1 mouse cellular context compared by ENCODE assay signal in genomic region chr11:98768127-98769006, GRCm38 (mm10).
A peak's percentile ranks its signal among the peaks of the same experiment; 100 is the strongest.
TF ChIP-seq lines count a peak whose summit lies in the region.

No protein-coding gene starts in this region.

TF ChIP-seq in MEL, 35 proteins besides CTCF, POLR2A, EP300 and RAD21:
- no peak for TF ChIP-seq POLR2AphosphoS5 (IDR thresholded peaks at IDR 0.05; ENCODE audit: borderline replicate concordance, low read depth, low read length)
- TF ChIP-seq E2F4 (IDR thresholded peaks at IDR 0.05; ENCODE audit: borderline replicate concordance, low read depth, low read length) = no peak
- TF ChIP-seq GABPA (IDR thresholded peaks at IDR 0.05; ENCODE audit: low read depth, low read length) = no peak
- no peak for TF ChIP-seq ZNF384 (IDR thresholded peaks at IDR 0.05; ENCODE audit: low read depth, low read length)
- peak; percentile 36; the same call in 1 of the 2 replicates for TF ChIP-seq TCF12 (IDR thresholded peaks at IDR 0.05; ENCODE audit: low read depth, low read length)
- TF ChIP-seq RCOR1 (IDR thresholded peaks at IDR 0.05; ENCODE audit: low read depth, low read length) = 0 out of 2 replicates have a peak, but pooled peaks have one; percentile 46
- peak; percentile 38; the same call in 1 of the 2 replicates for TF ChIP-seq BHLHE40 (IDR thresholded peaks at IDR 0.05; ENCODE audit: borderline replicate concordance, low read depth, low read length)
- TF ChIP-seq GATA1 (IDR thresholded peaks at IDR 0.05; ENCODE audit: low read depth, low read length) = peak; percentile 71
- no peak for TF ChIP-seq POLR2AphosphoS2 (IDR thresholded peaks at IDR 0.05; ENCODE audit: low read length)
- TF ChIP-seq MYC (IDR thresholded peaks at IDR 0.05; ENCODE audit: low read depth, low read length) = no peak
- TF ChIP-seq MAZ (IDR thresholded peaks at IDR 0.05; ENCODE audit: low read depth, low read length) = 0 out of 2 replicates have a peak, but pooled peaks have one; percentile 34
- no peak for TF ChIP-seq ZC3H11A (IDR thresholded peaks at IDR 0.05; ENCODE audit: low read depth, low read length)
- TF ChIP-seq ETS1 (IDR thresholded peaks at IDR 0.05; ENCODE audit: low read depth, low read length) = peak; percentile 69
- peak; percentile 82 for TF ChIP-seq CHD2 (IDR thresholded peaks at IDR 0.05; ENCODE audit: low read length)
- TF ChIP-seq NELFE (IDR thresholded peaks at IDR 0.05; ENCODE audit: low read depth, low read length) = no peak
- peak; percentile 35; the same call in 1 of the 2 replicates for TF ChIP-seq TBP (IDR thresholded peaks at IDR 0.05; ENCODE audit: low read depth, low read length)
- peak; percentile 69; the same call in 1 of the 2 replicates for TF ChIP-seq SIN3A (IDR thresholded peaks at IDR 0.05; ENCODE audit: low read length)
- TF ChIP-seq UBTF (IDR thresholded peaks at IDR 0.05; ENCODE audit: borderline replicate concordance, insufficient read depth, low read depth, low read length) = no peak
- TF ChIP-seq ZMIZ1 (IDR thresholded peaks at IDR 0.05; ENCODE audit: low read depth, low read length) = 0 out of 2 replicates have a peak, but pooled peaks have one; percentile 8
- TF ChIP-seq HCFC1 (IDR thresholded peaks at IDR 0.05; ENCODE audit: low read depth, low read length) = 0 out of 2 replicates have a peak, but pooled peaks have one; percentile 50
- no peak for TF ChIP-seq USF2 (IDR thresholded peaks at IDR 0.05; ENCODE audit: borderline replicate concordance in 1 of 2, insufficient read depth in 1 of 2, low read depth in 1 of 2, low read length in 2 of 2)
